Mouse (Mus musculus): ENCODE data around the gene Vpreb2. TPM values are rescaled to one million over a fixed set of nuclear protein-coding genes. Genes with fewer than 3 reads are reported as not detected.
"Not testable (repeated sequence)": the region's sequence is repeated elsewhere in the genome, so short reads cannot be mapped to it uniquely, and the experiment has no call there.

Vpreb2 gene
- polyA plus RNA-seq (2015; fragmentation: Nextera tagmentation; extraction: Ambion mirVana) = 0.73 and 1.1 TPM in 2 replicates

- DNase-seq (ENCODE audit: low spot score) = no peak
These were observed at the start of gene Vpreb2 for GRCm38 (mm10) chr16:17980128-17980527. Gene Vpreb2 (plus strand): TSS chr16:17980428.

- DNase-seq (ENCODE audit: low spot score) = no peak
These were observed 48.2 kb upstream of the Vpreb2 start for GRCm38 (mm10) chr16:17931906-17932460.

GRCm38 (mm10) chr16:17933594-17934444, 46.4 kb upstream of the Vpreb2 start:
- no peak for DNase-seq (ENCODE audit: low spot score)

GRCm38 (mm10) chr16:17934445-17934910, 45.8 kb upstream of the Vpreb2 start:
- peak; percentile 25 for DNase-seq (ENCODE audit: low spot score)

- DNase-seq (ENCODE audit: low spot score) = no peak
These were observed 43.5 kb upstream of the Vpreb2 start for GRCm38 (mm10) chr16:17936776-17937175.

GRCm38 (mm10) chr16:17938187-17938586, 42.0 kb upstream of the Vpreb2 start:
- no peak for DNase-seq (ENCODE audit: low spot score)

GRCm38 (mm10) chr16:17938821-17939220, 41.4 kb upstream of the Vpreb2 start:
- peak; percentile 56 for DNase-seq (ENCODE audit: low spot score)

GRCm38 (mm10) chr16:17939255-17939751, 40.9 kb upstream of the Vpreb2 start:
- DNase-seq (ENCODE audit: low spot score) = no peak

GRCm38 (mm10) chr16:17943466-17943865, 36.8 kb upstream of the Vpreb2 start:
- DNase-seq (ENCODE audit: low spot score) = no peak

- DNase-seq (ENCODE audit: low spot score) = no peak
These were observed 35.0 kb upstream of the Vpreb2 start for GRCm38 (mm10) chr16:17945081-17945831.

- peak; percentile 24 for DNase-seq (ENCODE audit: low spot score)
These were observed 30.8 kb upstream of the Vpreb2 start for GRCm38 (mm10) chr16:17949421-17949877.

GRCm38 (mm10) chr16:17950068-17950467, 30.2 kb upstream of the Vpreb2 start:
- no peak for DNase-seq (ENCODE audit: low spot score)

GRCm38 (mm10) chr16:17951618-17952017, 28.6 kb upstream of the Vpreb2 start:
- no peak for DNase-seq (ENCODE audit: low spot score)

GRCm38 (mm10) chr16:17956052-17956638, 24.1 kb upstream of the Vpreb2 start:
- not testable (repeated sequence) for DNase-seq (ENCODE audit: low spot score)

- DNase-seq (ENCODE audit: low spot score) = peak; percentile 40
These were observed 18.1 kb upstream of the Vpreb2 start for GRCm38 (mm10) chr16:17962091-17962490.

GRCm38 (mm10) chr16:17971853-17972252, 8.4 kb upstream of the Vpreb2 start:
- DNase-seq (ENCODE audit: low spot score) = no peak

GRCm38 (mm10) chr16:17977840-17978239, 2.4 kb upstream of the Vpreb2 start:
- not testable (repeated sequence) for DNase-seq (ENCODE audit: low spot score)

GRCm38 (mm10) chr16:17983201-17983600, 3.0 kb downstream of the Vpreb2 start:
- DNase-seq (ENCODE audit: low spot score) = no peak

- no peak for DNase-seq (ENCODE audit: low spot score)
These were observed 4.0 kb downstream of the Vpreb2 start for GRCm38 (mm10) chr16:17984231-17984630.

GRCm38 (mm10) chr16:17985078-17985477, 4.8 kb downstream of the Vpreb2 start:
- DNase-seq (ENCODE audit: low spot score) = no peak

Measured in thymus, postnatal 0 days (tissue).